Mouse (Mus musculus): ENCODE results near the gene Hap1. TPM values are rescaled to one million over a fixed set of nuclear protein-coding genes. Genes with fewer than 3 reads are reported as not detected.
"Not testable (repeated sequence)": the region's sequence is repeated elsewhere in the genome, so short reads cannot be mapped to it uniquely, and the experiment has no call there.

Hap1 gene
- polyA plus RNA-seq, 2 experiments: 1.6 to 4.4 TPM

- no peaks in the 10 kb centered on the region for H3K27me3 ChIP-seq (ENCODE audit: control insufficient read depth, insufficient read depth, low read length)
- DNase-seq (ENCODE audit: low spot score) (no peak), ATAC-seq (ENCODE audit: low FRiP score, low read depth) (no peak)
- H3K4me3 ChIP-seq (replicated peaks; ENCODE audit: low read length): no peak overlapping the region
- no peak overlapping the region for H3K4me2 ChIP-seq (replicated peaks; ENCODE audit: low read depth, low read length, severe bottlenecking)
- TF ChIP-seq POLR2A (IDR thresholded peaks at IDR 0.05; ENCODE audit: borderline replicate concordance, extremely low read depth, insufficient read depth, insufficient read length): no peak
- H3K27ac ChIP-seq (replicated peaks; ENCODE audit: low read depth, low read length): no peak overlapping the region
- no peaks in the 10 kb centered on the region for H3K4me1 ChIP-seq (ENCODE audit: control insufficient read depth, insufficient read depth, low read length)
- H3K9me3 ChIP-seq (ENCODE audit: control insufficient read depth, low read length): no peaks in the 10 kb centered on the region
- WGBS: 87% methylated on average over 6 of the region's 6 CpGs
- no peaks in the 10 kb centered on the region for H3K36me3 ChIP-seq (ENCODE audit: control insufficient read depth, insufficient read depth, low read length)
- no peak overlapping the region for H3K9ac ChIP-seq (ENCODE audit: low read depth, low read length, severe bottlenecking)
These were observed 42.5 kb downstream of the Hap1 start for GRCm38 (mm10) chr11:100313424-100313823.

GRCm38 (mm10) chr11:100312096-100312679 lies 43.7 kb downstream of the Hap1 start:
- Histone ChIP-seq H3K4me2 (replicated peaks; ENCODE audit: low read depth, low read length, severe bottlenecking) (no peak overlapping the region), H3K4me1 (ENCODE audit: control insufficient read depth, insufficient read depth, low read length) (no peaks in the 10 kb centered on the region), H3K36me3 (ENCODE audit: control insufficient read depth, insufficient read depth, low read length) (no peaks in the 10 kb centered on the region), H3K27ac (replicated peaks; ENCODE audit: low read depth, low read length) (no peak overlapping the region), H3K27me3 (ENCODE audit: control insufficient read depth, insufficient read depth, low read length) (no peaks in the 10 kb centered on the region), H3K9ac (ENCODE audit: low read depth, low read length, severe bottlenecking) (no peak overlapping the region), H3K4me3 (replicated peaks; ENCODE audit: low read length) (no peak overlapping the region), H3K9me3 (ENCODE audit: control insufficient read depth, low read length) (no peaks in the 10 kb centered on the region)
- whole genome bisulfite sequencing: 30% methylated on average over 5 of the region's 5 CpGs
- ATAC-seq (ENCODE audit: low FRiP score, low read depth) (no peak), DNase-seq (ENCODE audit: low spot score) (no peak)
- no peak for TF ChIP-seq POLR2A (IDR thresholded peaks at IDR 0.05; ENCODE audit: borderline replicate concordance, extremely low read depth, insufficient read depth, insufficient read length)

GRCm38 (mm10) chr11:100311656-100312055 lies 44.3 kb downstream of the Hap1 start:
- DNase-seq (ENCODE audit: low spot score): no peak
- no peak for ATAC-seq (ENCODE audit: low FRiP score, low read depth)
- H3K27ac ChIP-seq (replicated peaks; ENCODE audit: low read depth, low read length): no peak overlapping the region
- H3K27me3 ChIP-seq (ENCODE audit: control insufficient read depth, insufficient read depth, low read length): no peaks in the 10 kb centered on the region
- no peak for TF ChIP-seq POLR2A (IDR thresholded peaks at IDR 0.05; ENCODE audit: borderline replicate concordance, extremely low read depth, insufficient read depth, insufficient read length)
- no peaks in the 10 kb centered on the region for H3K36me3 ChIP-seq (ENCODE audit: control insufficient read depth, insufficient read depth, low read length)
- no peak overlapping the region for H3K9ac ChIP-seq (ENCODE audit: low read depth, low read length, severe bottlenecking)
- H3K4me3 ChIP-seq (replicated peaks; ENCODE audit: low read length): no peak overlapping the region
- no peak overlapping the region for H3K4me2 ChIP-seq (replicated peaks; ENCODE audit: low read depth, low read length, severe bottlenecking)
- no peaks in the 10 kb centered on the region for H3K4me1 ChIP-seq (ENCODE audit: control insufficient read depth, insufficient read depth, low read length)
- no peaks in the 10 kb centered on the region for H3K9me3 ChIP-seq (ENCODE audit: control insufficient read depth, low read length)
- 85% methylated on average over 1 of the region's 1 CpGs for WGBS

GRCm38 (mm10) chr11:100308672-100309071 lies 47.3 kb downstream of the Hap1 start:
- H3K4me1 ChIP-seq (ENCODE audit: control insufficient read depth, insufficient read depth, low read length): not testable (repeated sequence)

GRCm38 (mm10) chr11:100307900-100308299 lies 48.0 kb downstream of the Hap1 start:
- Histone ChIP-seq H3K4me3 (replicated peaks; ENCODE audit: low read length) (no peak overlapping the region), H3K4me2 (replicated peaks; ENCODE audit: low read depth, low read length, severe bottlenecking) (no peak overlapping the region), H3K4me1 (ENCODE audit: control insufficient read depth, insufficient read depth, low read length) (no peaks in the 10 kb centered on the region), H3K27ac (replicated peaks; ENCODE audit: low read depth, low read length) (no peak overlapping the region), H3K9me3 (ENCODE audit: control insufficient read depth, low read length) (no peaks in the 10 kb centered on the region), H3K9ac (ENCODE audit: low read depth, low read length, severe bottlenecking) (no peak overlapping the region), H3K27me3 (ENCODE audit: control insufficient read depth, insufficient read depth, low read length) (no peaks in the 10 kb centered on the region), H3K36me3 (ENCODE audit: control insufficient read depth, insufficient read depth, low read length) (no peaks in the 10 kb centered on the region)
- DNase-seq (ENCODE audit: low spot score): no peak
- no peak for ATAC-seq (ENCODE audit: low FRiP score, low read depth)
- no peak for TF ChIP-seq POLR2A (IDR thresholded peaks at IDR 0.05; ENCODE audit: borderline replicate concordance, extremely low read depth, insufficient read depth, insufficient read length)
- 86% methylated on average over 5 of the region's 5 CpGs for WGBS

More at GRCm38 (mm10) chr11:100308672-100309071, 47.3 kb downstream of the Hap1 start:
- H3K4me3 ChIP-seq (replicated peaks; ENCODE audit: low read length); H3K9me3 ChIP-seq (ENCODE audit: control insufficient read depth, low read length); H3K36me3 ChIP-seq (ENCODE audit: control insufficient read depth, insufficient read depth, low read length); DNase-seq (ENCODE audit: low spot score); ATAC-seq (ENCODE audit: low FRiP score, low read depth); H3K9ac ChIP-seq (ENCODE audit: low read depth, low read length, severe bottlenecking); H3K4me2 ChIP-seq (replicated peaks; ENCODE audit: low read depth, low read length, severe bottlenecking); H3K27me3 ChIP-seq (ENCODE audit: control insufficient read depth, insufficient read depth, low read length); H3K27ac ChIP-seq (replicated peaks; ENCODE audit: low read depth, low read length): not testable (repeated sequence)
- WGBS: 81% methylated on average over 5 of the region's 6 CpGs

- DNase-seq (ENCODE audit: low spot score): no peak
- TF ChIP-seq POLR2A (IDR thresholded peaks at IDR 0.05; ENCODE audit: borderline replicate concordance, extremely low read depth, insufficient read depth, insufficient read length): no peak
- WGBS: 88% methylated on average over 5 of the region's 5 CpGs
- Histone ChIP-seq H3K4me1 (ENCODE audit: control insufficient read depth, insufficient read depth, low read length) (no peaks in the 10 kb centered on the region), H3K4me2 (replicated peaks; ENCODE audit: low read depth, low read length, severe bottlenecking) (no peak overlapping the region), H3K9me3 (ENCODE audit: control insufficient read depth, low read length) (no peaks in the 10 kb centered on the region), H3K27ac (replicated peaks; ENCODE audit: low read depth, low read length) (no peak overlapping the region), H3K9ac (ENCODE audit: low read depth, low read length, severe bottlenecking) (no peak overlapping the region), H3K4me3 (replicated peaks; ENCODE audit: low read length) (no peak overlapping the region), H3K36me3 (ENCODE audit: control insufficient read depth, insufficient read depth, low read length) (no peaks in the 10 kb centered on the region), H3K27me3 (ENCODE audit: control insufficient read depth, insufficient read depth, low read length) (no peaks in the 10 kb centered on the region)
- no peak for ATAC-seq (ENCODE audit: low FRiP score, low read depth)
These were observed 54.6 kb downstream of the Hap1 start for GRCm38 (mm10) chr11:100301292-100301691.
